Mouse (Mus musculus) embryonic facial prominence, embryonic 14.5 days (tissue): Measurements from ENCODE around the gene Cpe. TPM values are rescaled to one million over a fixed set of nuclear protein-coding genes. Genes with fewer than 3 reads are reported as not detected.

Experiments used
- ATAC-seq: fragments of 200-750 bp; cut with Nextera tagmentation; 2 replicates; pipeline ENCODE4 v1.8.0; 2017; ENCODE audit warnings: low read depth, moderate number of reproducible peaks, moderate TSS enrichment
- DNase-seq: peaks from one replicate; pipeline ENCODE4 v3.0.0-alpha.2; 2015; ENCODE audit warnings: low spot score
- H3K27ac ChIP-seq: fragments of 300-500 bp; sonication (generic); replicated peaks from 2 replicates; pipeline ENCODE4 v1.5.1; 2014; ENCODE audit warnings: low read depth, mild to moderate bottlenecking, low read length, moderate library complexity
- H3K27me3 ChIP-seq: fragments of 300-500 bp; sonication (generic); replicated peaks from 2 replicates; pipeline ENCODE4 v1.6.1; 2014; ENCODE audit warnings: low read length; ENCODE audit not compliant: control insufficient read depth, insufficient read depth
- H3K36me3 ChIP-seq: fragments of 300-500 bp; sonication (generic); 2 replicates; pipeline ENCODE4 v1.6.1; 2014; ENCODE audit warnings: low read length, mixed read lengths; ENCODE audit not compliant: control insufficient read depth, insufficient read depth
- H3K4me1 ChIP-seq: fragments of 300-500 bp; sonication (generic); 2 replicates; pipeline ENCODE4 v1.6.1; 2014; ENCODE audit warnings: antibody characterized with exemption, low read length; ENCODE audit not compliant: control insufficient read depth, insufficient read depth
- H3K4me2 ChIP-seq: fragments of 300-500 bp; sonication (generic); 2 replicates; pipeline ENCODE4 v1.6.1; 2014; ENCODE audit warnings: low read depth, mild to moderate bottlenecking, low read length, moderate library complexity, mixed read lengths
- H3K4me3 ChIP-seq: fragments of 300-500 bp; sonication (generic); 2 replicates; pipeline ENCODE4 v1.5.1; 2014; ENCODE audit warnings: low read depth, mild to moderate bottlenecking, low read length
- H3K9ac ChIP-seq: fragments of 300-500 bp; sonication (generic); 2 replicates; pipeline ENCODE4 v1.6.1; 2014; ENCODE audit warnings: low read depth, mild to moderate bottlenecking, low read length, moderate library complexity, mixed read lengths
- H3K9me3 ChIP-seq: fragments of 300-500 bp; sonication (generic); 2 replicates; pipeline ENCODE4 v1.6.1; 2016; ENCODE audit warnings: low read length; ENCODE audit not compliant: control insufficient read depth
- WGBS: fragments of 180-500 bp; shearing (Covaris S2); extraction: QIAGEN DNeasy Blood & Tissue Kit; methylation state at CpG from one replicate; pipeline ENCODE4 v1.1.7; 2014; 5-methylcytosine and 5-hydroxymethylcytosine counted together
- polyA plus RNA-seq: library from polyadenylated mRNA; unstranded; fragments of >200 nt; fragmentation: Nextera tagmentation; extraction: Ambion mirVana; gene quantifications from 2 replicates; pipeline ENCODE4 v1.2.1, GENCODE M21; 2014

The Cpe gene
- polyA plus RNA-seq, 1 experiment from 2014 or later, result 228 TPM

DNA sequence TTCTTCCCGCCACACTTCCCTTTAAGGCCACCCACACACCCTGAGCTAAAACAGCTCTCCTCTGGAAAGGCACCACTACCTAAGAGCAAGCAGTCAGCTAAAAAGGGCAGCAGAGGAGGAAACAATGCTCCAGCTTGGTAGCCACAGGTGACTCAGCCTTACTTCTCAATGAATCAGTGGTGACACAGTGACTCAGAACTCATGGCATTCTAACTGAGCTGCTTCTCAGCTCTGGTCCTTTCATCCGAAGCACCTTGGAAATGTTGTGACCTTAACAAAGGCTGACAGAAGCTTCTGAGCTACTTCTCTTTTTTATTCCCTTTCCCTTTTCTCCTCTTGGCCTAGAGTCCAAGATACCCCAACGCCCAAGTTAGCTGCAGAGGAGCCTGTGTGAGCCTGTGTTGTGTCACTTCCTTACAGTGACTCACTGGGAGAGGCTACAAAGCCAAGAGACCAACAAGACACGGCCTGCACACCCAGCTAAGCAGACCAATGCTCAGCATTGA, 33.4 kb upstream of the Cpe start:
- ATAC-seq, result no peak

GRCm38 (mm10) chr8:64723206-64723605, 30.4 kb upstream of the Cpe start:
- Histone ChIP-seq H3K4me2 (no peak overlapping the region), H3K36me3 (peaks cover 86% of the 10 kb centered on the region), H3K27ac (no peak overlapping the region), H3K9ac (no peak overlapping the region), H3K27me3 (no peaks in the 10 kb centered on the region), H3K4me3 (no peak overlapping the region), H3K9me3 (no peaks in the 10 kb centered on the region), H3K4me1 (no peaks in the 10 kb centered on the region)
- DNase-seq, result no peak
- 94% methylated on average over 2 of the region's 2 CpGs for WGBS
- ATAC-seq, result no peak

More for the DNA sequence above, 33.4 kb upstream of the Cpe start:
- no peaks in the 10 kb centered on the region for H3K27me3 ChIP-seq
- DNase-seq, result no peak
- H3K9ac ChIP-seq, result no peak overlapping the region
- H3K27ac ChIP-seq, result no peak overlapping the region
- no peaks in the 10 kb centered on the region for H3K9me3 ChIP-seq
- no peak overlapping the region for H3K4me3 ChIP-seq
- no peaks in the 10 kb centered on the region for H3K4me1 ChIP-seq
- H3K4me2 ChIP-seq, result no peak overlapping the region
- H3K36me3 ChIP-seq, result peaks cover 75% of the 10 kb centered on the region
- WGBS, result 88% methylated on average over 4 of the region's 4 CpGs

GRCm38 (mm10) chr8:64717868-64718267, 25.0 kb upstream of the Cpe start:
- DNase-seq (no peak), ATAC-seq (no peak)
- Histone ChIP-seq H3K4me1 (no peaks in the 10 kb centered on the region), H3K27me3 (no peaks in the 10 kb centered on the region), H3K4me2 (no peak overlapping the region), H3K4me3 (no peak overlapping the region), H3K9me3 (no peaks in the 10 kb centered on the region), H3K36me3 (peaks cover 69% of the 10 kb centered on the region), H3K9ac (no peak overlapping the region), H3K27ac (no peak overlapping the region)
- WGBS, result 85% methylated on average over 7 of the region's 7 CpGs

- DNase-seq (no peak), ATAC-seq (no peak)
- H3K27ac ChIP-seq, result no peak overlapping the region
- no peaks in the 10 kb centered on the region for H3K27me3 ChIP-seq
- H3K36me3 ChIP-seq, result peaks cover 18% of the 10 kb centered on the region
- WGBS, result 91% methylated on average over 7 of the region's 7 CpGs
- no peak overlapping the region for H3K9ac ChIP-seq
- H3K9me3 ChIP-seq, result no peaks in the 10 kb centered on the region
- no peak overlapping the region for H3K4me2 ChIP-seq
- H3K4me1 ChIP-seq, result no peaks in the 10 kb centered on the region
- no peak overlapping the region for H3K4me3 ChIP-seq
Observed at GRCm38 (mm10) chr8:64712499-64712898, 19.6 kb upstream of the Cpe start.

GRCm38 (mm10) chr8:64711544-64711943, 18.7 kb upstream of the Cpe start:
- ATAC-seq (no peak), DNase-seq (no peak)
- no peaks in the 10 kb centered on the region for H3K4me1 ChIP-seq
- H3K27ac ChIP-seq, result no peak overlapping the region
- no peak overlapping the region for H3K9ac ChIP-seq
- WGBS, result 44% methylated on average over 1 of the region's 1 CpGs
- no peaks in the 10 kb centered on the region for H3K9me3 ChIP-seq
- no peak overlapping the region for H3K4me3 ChIP-seq
- peaks cover 8% of the 10 kb centered on the region; the same call in 1 of the 2 replicates for H3K36me3 ChIP-seq
- no peaks in the 10 kb centered on the region for H3K27me3 ChIP-seq
- H3K4me2 ChIP-seq, result no peak overlapping the region

DNA sequence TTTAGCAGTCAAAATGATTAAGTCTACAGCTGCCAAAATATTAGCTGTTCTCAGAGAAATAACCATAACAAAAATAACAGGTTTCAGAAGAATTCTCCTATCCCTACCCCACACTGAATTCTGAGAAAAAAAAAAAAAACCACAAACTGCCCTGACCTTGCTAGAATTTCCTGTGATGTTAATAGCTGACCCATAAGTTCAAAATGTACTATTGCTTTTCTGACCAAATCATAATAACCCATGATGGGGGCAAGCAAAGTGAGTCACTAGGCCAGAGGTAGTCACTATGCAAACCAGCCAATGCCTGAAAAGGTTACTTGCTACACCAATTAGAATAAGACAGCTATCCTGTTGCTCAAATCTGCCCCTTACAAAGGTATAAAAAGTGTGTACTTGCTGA, 14.6 kb upstream of the Cpe start:
- DNase-seq, result no peak
- no peak overlapping the region for H3K4me2 ChIP-seq
- ATAC-seq, result no peak

DNA sequence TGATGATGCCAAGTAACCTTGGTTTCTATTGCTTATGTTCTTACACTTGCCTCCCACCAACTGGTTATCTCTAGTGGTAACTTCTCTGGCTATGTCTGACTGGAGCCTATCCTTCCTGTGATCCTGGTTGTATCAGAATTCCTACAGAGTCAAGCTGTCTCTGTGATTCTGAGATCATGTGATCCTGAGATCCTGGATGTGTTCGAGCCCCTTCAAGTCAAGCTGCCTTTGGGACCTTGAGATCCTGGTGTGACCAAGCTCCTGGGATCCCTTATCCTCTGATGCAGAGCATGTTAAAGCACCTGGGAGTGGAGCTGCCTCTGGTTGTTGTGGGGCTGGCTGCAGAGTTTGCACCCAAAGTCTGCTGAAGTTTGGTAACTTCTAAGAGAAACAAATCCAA, 10.3 kb upstream of the Cpe start:
- no peak for DNase-seq
- no peak for ATAC-seq
- H3K9ac ChIP-seq, result no peak overlapping the region
- H3K4me3 ChIP-seq, result no peak overlapping the region
- H3K4me2 ChIP-seq, result no peak overlapping the region
- no peaks in the 10 kb centered on the region for H3K27me3 ChIP-seq
- 81% methylated on average over 1 of the region's 1 CpGs for WGBS
- no peaks in the 10 kb centered on the region for H3K36me3 ChIP-seq
- no peaks in the 10 kb centered on the region for H3K9me3 ChIP-seq
- H3K27ac ChIP-seq, result no peak overlapping the region
- H3K4me1 ChIP-seq, result no peaks in the 10 kb centered on the region

More for the DNA sequence above, 14.6 kb upstream of the Cpe start:
- no peak overlapping the region for H3K4me3 ChIP-seq
- H3K36me3 ChIP-seq, result no peaks in the 10 kb centered on the region
- no peak overlapping the region for H3K27ac ChIP-seq
- H3K27me3 ChIP-seq, result no peaks in the 10 kb centered on the region
- no peak overlapping the region for H3K9ac ChIP-seq
- H3K9me3 ChIP-seq, result no peaks in the 10 kb centered on the region
- H3K4me1 ChIP-seq, result no peaks in the 10 kb centered on the region

GRCm38 (mm10) chr8:64691591-64692401, 1.1 kb downstream of the Cpe start:
- peak overlapping the region; percentile 87; the same call in 1 of the 2 replicates for H3K27ac ChIP-seq
- no peak for ATAC-seq

GRCm38 (mm10) chr8:64690845-64691244, 2.0 kb downstream of the Cpe start:
- Histone ChIP-seq H3K27me3 (no peaks in the 10 kb centered on the region), H3K4me2 (peak overlapping the region; percentile 85), H3K4me1 (peaks cover 13% of the 10 kb centered on the region), H3K36me3 (no peaks in the 10 kb centered on the region), H3K9ac (no peak overlapping the region), H3K9me3 (no peaks in the 10 kb centered on the region), H3K27ac (no peak overlapping the region), H3K4me3 (peak overlapping the region; percentile 69)
- WGBS, result 73% methylated on average over 6 of the region's 6 CpGs
- no peak for ATAC-seq
- DNase-seq, result no peak

More at GRCm38 (mm10) chr8:64691591-64692401, 1.1 kb downstream of the Cpe start:
- Histone ChIP-seq H3K4me2 (peak overlapping the region; percentile 85), H3K36me3 (no peaks in the 10 kb centered on the region), H3K27me3 (no peaks in the 10 kb centered on the region), H3K4me3 (peak overlapping the region; percentile 69), H3K9ac (peak overlapping the region; percentile 82), H3K9me3 (no peaks in the 10 kb centered on the region), H3K4me1 (peaks cover 13% of the 10 kb centered on the region)
- 6% methylated on average over 16 of the region's 16 CpGs for WGBS
- no peak for DNase-seq
